Mouse (Mus musculus): ENCODE results near the gene Sfn.

- TF ChIP-seq E2F4 (IDR thresholded peaks at IDR 0.05; ENCODE audit: insufficient read depth), result no peak
- no peak for TF ChIP-seq MYOG (IDR thresholded peaks at IDR 0.05; ENCODE audit: control insufficient read depth in 1 of 3, insufficient read depth in 1 of 3, insufficient read length in 2 of 3, low read depth in 2 of 3)
These were observed 20.3 kb upstream of the Sfn start for GRCm38 (mm10) chr4:133622161-133622695.

All from myocyte (in vitro differentiated cells).